ENCODE assay signal across 8 mouse cellular contexts in genomic region chr11:119863421-119863821, GRCm38 (mm10). TPM values are rescaled to one million over a fixed set of nuclear protein-coding genes. Genes with fewer than 3 reads are reported as not detected.
A peak's percentile ranks its signal among the peaks of the same experiment; 100 is the strongest.
DNase-seq lines count a peak whose midpoint lies in the region; ATAC-seq and TF ChIP-seq lines count a peak whose summit lies in the region.

No protein-coding gene starts in this region.

- no peak overlapping the region for H3K27ac ChIP-seq in hindbrain, embryonic 10.5 days
- no peak overlapping the region for H3K27ac ChIP-seq in hindbrain, embryonic 14.5 days
- no peak overlapping the region for H3K27ac ChIP-seq in embryonic facial prominence, embryonic 10.5 days (replicated peaks)
- H3K27ac ChIP-seq in intestine, postnatal 0 days (ENCODE audit: low read depth, low read length): no peak overlapping the region
- H3K27ac ChIP-seq in neural tube, embryonic 15.5 days (replicated peaks): 0 out of 2 replicates have a peak overlapping the region, but pooled peaks have one; percentile 13

- H3K36me3 ChIP-seq in hindbrain, embryonic 10.5 days: peaks cover 71% of the 10 kb centered on the region
- H3K36me3 ChIP-seq in hindbrain, embryonic 14.5 days (replicated peaks; ENCODE audit: control insufficient read depth, insufficient read depth): peaks cover 28% of the 10 kb centered on the region
- H3K36me3 ChIP-seq in embryonic facial prominence, embryonic 10.5 days (replicated peaks): peaks cover 75% of the 10 kb centered on the region
- peaks cover 26% of the 10 kb centered on the region for H3K36me3 ChIP-seq in intestine, postnatal 0 days (ENCODE audit: control insufficient read depth, insufficient read depth)
- H3K36me3 ChIP-seq in neural tube, embryonic 15.5 days: peaks cover 7% of the 10 kb centered on the region; the same call in 1 of the 2 replicates

- no peak overlapping the region for H3K4me2 ChIP-seq in hindbrain, embryonic 14.5 days (replicated peaks)
- no peak overlapping the region for H3K4me2 ChIP-seq in intestine, postnatal 0 days (replicated peaks; ENCODE audit: low read depth)
- H3K4me2 ChIP-seq in neural tube, embryonic 15.5 days: no peak overlapping the region

- peak; percentile 38 for DNase-seq in hindbrain, embryonic 10.5 days (ENCODE audit: low spot score)
- DNase-seq in hindbrain, embryonic 14.5 days (ENCODE audit: low spot score): no peak
- DNase-seq in MN1 (ENCODE audit: low spot score): peak; percentile 77
- peak; percentile 55 for DNase-seq in embryonic facial prominence, embryonic 10.5 days (ENCODE audit: low spot score)
- no peak for DNase-seq in testis, postnatal 10 days (ENCODE audit: low spot score)
- DNase-seq in layer of hippocampus, adult 18-20 months (ENCODE audit: low spot score in 2 of 2): no peak

- TF ChIP-seq CTCF in intestine, postnatal 0 days (IDR thresholded peaks at IDR 0.05; ENCODE audit: low read depth): no peak

- H3K27me3 ChIP-seq in hindbrain, embryonic 10.5 days (ENCODE audit: insufficient read depth, poor library complexity, severe bottlenecking): no peaks in the 10 kb centered on the region
- no peaks in the 10 kb centered on the region for H3K27me3 ChIP-seq in hindbrain, embryonic 14.5 days (ENCODE audit: control insufficient read depth, insufficient read depth, low read length)
- H3K27me3 ChIP-seq in embryonic facial prominence, embryonic 10.5 days (replicated peaks; ENCODE audit: low read depth, poor library complexity, severe bottlenecking): no peaks in the 10 kb centered on the region
- H3K27me3 ChIP-seq in intestine, postnatal 0 days (replicated peaks; ENCODE audit: control insufficient read depth, insufficient read depth, low read length): no peaks in the 10 kb centered on the region
- H3K27me3 ChIP-seq in neural tube, embryonic 15.5 days (replicated peaks): no peaks in the 10 kb centered on the region

- no peak overlapping the region for H3K9ac ChIP-seq in hindbrain, embryonic 14.5 days
- H3K9ac ChIP-seq in intestine, postnatal 0 days (ENCODE audit: low read depth, low read length): no peak overlapping the region
- no peak overlapping the region for H3K9ac ChIP-seq in neural tube, embryonic 15.5 days (replicated peaks)

- H3K4me3 ChIP-seq in hindbrain, embryonic 10.5 days: no peak overlapping the region
- H3K4me3 ChIP-seq in hindbrain, embryonic 14.5 days (replicated peaks; ENCODE audit: low read length): no peak overlapping the region
- H3K4me3 ChIP-seq in embryonic facial prominence, embryonic 10.5 days: no peak overlapping the region
- no peak overlapping the region for H3K4me3 ChIP-seq in intestine, postnatal 0 days (ENCODE audit: low read depth, low read length)
- no peak overlapping the region for H3K4me3 ChIP-seq in neural tube, embryonic 15.5 days (replicated peaks)

- H3K9me3 ChIP-seq in hindbrain, embryonic 10.5 days: no peaks in the 10 kb centered on the region
- no peaks in the 10 kb centered on the region for H3K9me3 ChIP-seq in hindbrain, embryonic 14.5 days (ENCODE audit: control insufficient read depth, low read length)
- no peaks in the 10 kb centered on the region for H3K9me3 ChIP-seq in embryonic facial prominence, embryonic 10.5 days
- H3K9me3 ChIP-seq in intestine, postnatal 0 days (ENCODE audit: control insufficient read depth): no peaks in the 10 kb centered on the region
- no peaks in the 10 kb centered on the region for H3K9me3 ChIP-seq in neural tube, embryonic 15.5 days (replicated peaks)

- H3K4me1 ChIP-seq in hindbrain, embryonic 10.5 days (replicated peaks): peaks cover 20% of the 10 kb centered on the region; the same call in 1 of the 2 replicates
- H3K4me1 ChIP-seq in hindbrain, embryonic 14.5 days (replicated peaks; ENCODE audit: control insufficient read depth, insufficient read depth, low read length): no peaks in the 10 kb centered on the region
- peaks cover 13% of the 10 kb centered on the region for H3K4me1 ChIP-seq in embryonic facial prominence, embryonic 10.5 days
- no peaks in the 10 kb centered on the region for H3K4me1 ChIP-seq in intestine, postnatal 0 days (replicated peaks; ENCODE audit: control insufficient read depth, insufficient read depth, low read length)
- H3K4me1 ChIP-seq in neural tube, embryonic 15.5 days: peaks cover 9% of the 10 kb centered on the region; the same call in 1 of the 2 replicates

- whole genome bisulfite sequencing in hindbrain, embryonic 10.5 days: 60% methylated on average over 10 of the region's 10 CpGs
- WGBS in hindbrain, embryonic 14.5 days: 43% methylated on average over 10 of the region's 10 CpGs
- WGBS in embryonic facial prominence, embryonic 10.5 days: 42% methylated on average over 10 of the region's 10 CpGs
- WGBS in intestine, postnatal 0 days: 52% methylated on average over 10 of the region's 10 CpGs
- 53% methylated on average over 10 of the region's 10 CpGs for WGBS in neural tube, embryonic 15.5 days

- ATAC-seq in hindbrain, embryonic 14.5 days (ENCODE audit: low FRiP score): no peak
- peak; percentile 31; the same call in 1 of the 2 replicates for ATAC-seq in intestine, postnatal 0 days
- no peak for ATAC-seq in neural tube, embryonic 15.5 days (ENCODE audit: low FRiP score)

RNA-seq across cellular contexts. Expression of gene Chmp6, which starts 49.8 kb away (rescaled TPM):
- 112 and 114 TPM in 2 replicates for polyA plus RNA-seq in hindbrain, embryonic 10.5 days (2016; fragmentation: Nextera tagmentation; extraction: Ambion mirVana)
- 91.1 and 95.5 TPM in 2 replicates for polyA plus RNA-seq in hindbrain, embryonic 14.5 days (2014; fragmentation: Nextera tagmentation; extraction: Ambion mirVana)
- polyA plus RNA-seq in embryonic facial prominence, embryonic 10.5 days (2016; fragmentation: Nextera tagmentation; extraction: Ambion mirVana): 117 and 120 TPM in 2 replicates
- 121 and 123 TPM in 2 replicates for polyA plus RNA-seq in intestine, postnatal 0 days (2015; fragmentation: Nextera tagmentation; extraction: Ambion mirVana)
- polyA plus RNA-seq in neural tube, embryonic 15.5 days (2015; fragmentation: Nextera tagmentation; extraction: Ambion mirVana): 99.0 and 105 TPM in 2 replicates
- total RNA-seq in layer of hippocampus, adult 18-20 months (2021): 10 to 100 TPM; 33.7 to 36.0 TPM

Comparison
In these comparisons a context has a peak if more than half of its experiments do, and no peak if none do; other contexts are left out.
1. DNase-seq: peak in hindbrain, embryonic 10.5 days (single experiment), MN1 (single experiment) and embryonic facial prominence, embryonic 10.5 days (single experiment); none in hindbrain, embryonic 14.5 days (single experiment), testis, postnatal 10 days (single experiment) and layer of hippocampus, adult 18-20 months (0 of 2).